Mouse (Mus musculus): ENCODE data around the gene Ccl3. TPM values are rescaled to one million over a fixed set of nuclear protein-coding genes. Genes with fewer than 3 reads are reported as not detected.

Gene Ccl3
- polyA plus RNA-seq, 1 experiment from 2014 or later: 1.3 TPM

- ATAC-seq: no peak
- Histone ChIP-seq H3K36me3 (ENCODE audit: control insufficient read depth, insufficient read depth) (no peaks in the 10 kb centered on the region), H3K4me1 (replicated peaks; ENCODE audit: control insufficient read depth, insufficient read depth, low read length) (no peaks in the 10 kb centered on the region), H3K4me3 (ENCODE audit: low read depth, low read length) (no peak overlapping the region), H3K27ac (ENCODE audit: low read depth, low read length) (no peak overlapping the region), H3K9me3 (ENCODE audit: control insufficient read depth) (0 out of 2 replicates have a peak, but pooled peaks cover under 1% of the 10 kb centered on the region), H3K9ac (ENCODE audit: low read depth, low read length) (no peak overlapping the region), H3K4me2 (replicated peaks; ENCODE audit: low read depth) (no peak overlapping the region), H3K27me3 (replicated peaks; ENCODE audit: control insufficient read depth, insufficient read depth, low read length) (no peaks in the 10 kb centered on the region)
- WGBS: 78% methylated on average over 5 of the region's 5 CpGs
- no peak for TF ChIP-seq CTCF (IDR thresholded peaks at IDR 0.05; ENCODE audit: low read depth)
Observed at GRCm38 (mm10) chr11:83640141-83640540, 9.0 kb downstream of the Ccl3 start.

GRCm38 (mm10) chr11:83639533-83639932 is 9.6 kb downstream of the Ccl3 start:
- ATAC-seq: no peak
- Histone ChIP-seq H3K36me3 (ENCODE audit: control insufficient read depth, insufficient read depth) (no peaks in the 10 kb centered on the region), H3K9me3 (ENCODE audit: control insufficient read depth) (no peaks in the 10 kb centered on the region), H3K4me2 (replicated peaks; ENCODE audit: low read depth) (no peak overlapping the region), H3K9ac (ENCODE audit: low read depth, low read length) (no peak overlapping the region), H3K4me3 (ENCODE audit: low read depth, low read length) (no peak overlapping the region), H3K27ac (ENCODE audit: low read depth, low read length) (no peak overlapping the region), H3K4me1 (replicated peaks; ENCODE audit: control insufficient read depth, insufficient read depth, low read length) (no peaks in the 10 kb centered on the region), H3K27me3 (replicated peaks; ENCODE audit: control insufficient read depth, insufficient read depth, low read length) (no peaks in the 10 kb centered on the region)
- WGBS: 72% methylated on average over 3 of the region's 3 CpGs
- TF ChIP-seq CTCF (IDR thresholded peaks at IDR 0.05; ENCODE audit: low read depth): peak; percentile 60

GRCm38 (mm10) chr11:83638934-83639333 is 10.2 kb downstream of the Ccl3 start:
- Histone ChIP-seq H3K27ac (ENCODE audit: low read depth, low read length) (no peak overlapping the region), H3K9ac (ENCODE audit: low read depth, low read length) (no peak overlapping the region), H3K27me3 (replicated peaks; ENCODE audit: control insufficient read depth, insufficient read depth, low read length) (no peaks in the 10 kb centered on the region), H3K36me3 (ENCODE audit: control insufficient read depth, insufficient read depth) (no peaks in the 10 kb centered on the region), H3K4me2 (replicated peaks; ENCODE audit: low read depth) (no peak overlapping the region), H3K9me3 (ENCODE audit: control insufficient read depth) (no peaks in the 10 kb centered on the region), H3K4me3 (ENCODE audit: low read depth, low read length) (no peak overlapping the region), H3K4me1 (replicated peaks; ENCODE audit: control insufficient read depth, insufficient read depth, low read length) (no peaks in the 10 kb centered on the region)
- WGBS: 69% methylated on average over 2 of the region's 2 CpGs
- ATAC-seq: no peak
- no peak for TF ChIP-seq CTCF (IDR thresholded peaks at IDR 0.05; ENCODE audit: low read depth)

- Histone ChIP-seq H3K9ac (ENCODE audit: low read depth, low read length) (no peak overlapping the region), H3K36me3 (ENCODE audit: control insufficient read depth, insufficient read depth) (no peaks in the 10 kb centered on the region), H3K9me3 (ENCODE audit: control insufficient read depth) (no peaks in the 10 kb centered on the region), H3K4me1 (replicated peaks; ENCODE audit: control insufficient read depth, insufficient read depth, low read length) (no peaks in the 10 kb centered on the region), H3K4me2 (replicated peaks; ENCODE audit: low read depth) (no peak overlapping the region), H3K27me3 (replicated peaks; ENCODE audit: control insufficient read depth, insufficient read depth, low read length) (no peaks in the 10 kb centered on the region), H3K4me3 (ENCODE audit: low read depth, low read length) (no peak overlapping the region), H3K27ac (ENCODE audit: low read depth, low read length) (no peak overlapping the region)
- TF ChIP-seq CTCF (IDR thresholded peaks at IDR 0.05; ENCODE audit: low read depth): no peak
- no peak for ATAC-seq
- 78% methylated on average over 1 of the region's 1 CpGs for WGBS
Observed at GRCm38 (mm10) chr11:83636742-83637235, 12.4 kb downstream of the Ccl3 start.

GRCm38 (mm10) chr11:83634898-83635297 is 14.3 kb downstream of the Ccl3 start:
- no peak for ATAC-seq
- H3K9me3 ChIP-seq (ENCODE audit: control insufficient read depth): no peaks in the 10 kb centered on the region
- TF ChIP-seq CTCF (IDR thresholded peaks at IDR 0.05; ENCODE audit: low read depth): no peak
- no peaks in the 10 kb centered on the region for H3K36me3 ChIP-seq (ENCODE audit: control insufficient read depth, insufficient read depth)
- no peak overlapping the region for H3K4me2 ChIP-seq (replicated peaks; ENCODE audit: low read depth)
- H3K27me3 ChIP-seq (replicated peaks; ENCODE audit: control insufficient read depth, insufficient read depth, low read length): no peaks in the 10 kb centered on the region
- no peaks in the 10 kb centered on the region for H3K4me1 ChIP-seq (replicated peaks; ENCODE audit: control insufficient read depth, insufficient read depth, low read length)
- H3K4me3 ChIP-seq (ENCODE audit: low read depth, low read length): no peak overlapping the region
- H3K27ac ChIP-seq (ENCODE audit: low read depth, low read length): no peak overlapping the region
- WGBS: 91% methylated on average over 2 of the region's 2 CpGs
- H3K9ac ChIP-seq (ENCODE audit: low read depth, low read length): no peak overlapping the region

- H3K4me2 ChIP-seq (replicated peaks; ENCODE audit: low read depth): no peak overlapping the region
- no peak overlapping the region for H3K9ac ChIP-seq (ENCODE audit: low read depth, low read length)
- H3K27me3 ChIP-seq (replicated peaks; ENCODE audit: control insufficient read depth, insufficient read depth, low read length): no peaks in the 10 kb centered on the region
- WGBS: 60% methylated on average over 4 of the region's 4 CpGs
- no peak for ATAC-seq
- H3K9me3 ChIP-seq (ENCODE audit: control insufficient read depth): no peaks in the 10 kb centered on the region
- H3K36me3 ChIP-seq (ENCODE audit: control insufficient read depth, insufficient read depth): no peaks in the 10 kb centered on the region
- H3K4me1 ChIP-seq (replicated peaks; ENCODE audit: control insufficient read depth, insufficient read depth, low read length): no peaks in the 10 kb centered on the region
- H3K4me3 ChIP-seq (ENCODE audit: low read depth, low read length): no peak overlapping the region
- no peak for TF ChIP-seq CTCF (IDR thresholded peaks at IDR 0.05; ENCODE audit: low read depth)
- H3K27ac ChIP-seq (ENCODE audit: low read depth, low read length): no peak overlapping the region
Observed at GRCm38 (mm10) chr11:83634425-83634824, 14.7 kb downstream of the Ccl3 start.

GRCm38 (mm10) chr11:83632744-83633143 is 16.4 kb downstream of the Ccl3 start:
- 53% methylated on average over 4 of the region's 4 CpGs for WGBS
- peak; percentile 70 for TF ChIP-seq CTCF (IDR thresholded peaks at IDR 0.05; ENCODE audit: low read depth)

More at GRCm38 (mm10) chr11:83632744-83633143, 16.4 kb downstream of the Ccl3 start:
- H3K36me3 ChIP-seq (ENCODE audit: control insufficient read depth, insufficient read depth): no peaks in the 10 kb centered on the region
- no peaks in the 10 kb centered on the region for H3K27me3 ChIP-seq (replicated peaks; ENCODE audit: control insufficient read depth, insufficient read depth, low read length)
- ATAC-seq: no peak
- no peak overlapping the region for H3K4me2 ChIP-seq (replicated peaks; ENCODE audit: low read depth)
- H3K9ac ChIP-seq (ENCODE audit: low read depth, low read length): no peak overlapping the region
- no peaks in the 10 kb centered on the region for H3K4me1 ChIP-seq (replicated peaks; ENCODE audit: control insufficient read depth, insufficient read depth, low read length)
- no peak overlapping the region for H3K27ac ChIP-seq (ENCODE audit: low read depth, low read length)
- no peaks in the 10 kb centered on the region for H3K9me3 ChIP-seq (ENCODE audit: control insufficient read depth)
- H3K4me3 ChIP-seq (ENCODE audit: low read depth, low read length): no peak overlapping the region

Measured in intestine, postnatal 0 days (tissue).